Comparison of ENCODE assay signal across 14 mouse cellular contexts in the genomic region with DNA sequence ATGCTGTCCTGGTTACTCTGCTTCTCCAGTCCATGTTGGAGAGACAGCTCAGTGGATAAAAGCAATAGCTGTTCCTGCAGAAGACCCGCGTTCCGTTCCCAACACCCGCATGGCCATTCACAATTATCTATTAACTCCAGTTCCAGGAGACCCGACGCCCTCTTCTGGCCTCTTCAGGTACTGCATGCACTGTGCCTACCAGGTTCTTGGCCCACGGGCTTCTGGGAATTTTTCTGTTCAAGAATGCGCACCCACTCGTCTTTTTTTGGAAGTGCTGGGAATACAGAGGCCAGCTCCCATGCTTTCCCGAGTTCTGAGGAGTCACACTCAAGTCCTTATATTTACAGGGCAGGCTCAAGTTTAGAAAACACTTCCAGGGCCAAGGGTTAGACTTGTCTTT.
DNase-seq lines count a peak whose midpoint lies in the region; ATAC-seq and TF ChIP-seq lines count a peak whose summit lies in the region.
"Had no signal": no experiment of that assay in that cellular context is flagged by ENCODE, and none has a peak within 500 bp of the region (broad histone marks: within the 10 kb centered on the region; RNA-seq: fewer than 3 reads in every experiment).

No protein-coding gene starts in this region.

- H3K27me3 ChIP-seq in heart, adult 2 months (ENCODE audit: control insufficient read depth, insufficient read depth, low read length): peaks cover 4% of the 10 kb centered on the region; the same call in 1 of the 2 replicates
- peaks cover 26% of the 10 kb centered on the region for H3K27me3 ChIP-seq in midbrain, postnatal 0 days (ENCODE audit: insufficient read depth, low read length)
- H3K27me3 ChIP-seq in midbrain, embryonic 14.5 days (ENCODE audit: control insufficient read depth, insufficient read depth, low read length): peaks cover 29% of the 10 kb centered on the region

- no peak for TF ChIP-seq EP300 in heart, adult 2 months (IDR thresholded peaks at IDR 0.05; ENCODE audit: insufficient read depth, low read depth, low read length)

- no peak for DNase-seq in heart, adult 2 months
- no peak for DNase-seq in heart, adult 9 months (ENCODE audit: low spot score in 2 of 2)
- no peak for DNase-seq in midbrain, postnatal 0 days (ENCODE audit: low spot score)
- DNase-seq in midbrain, embryonic 14.5 days: no peak
- DNase-seq in lung, adult 2 months: no peak
- DNase-seq in testis, postnatal 14 days (ENCODE audit: low spot score): peak; percentile 62
- no peak for DNase-seq in kidney, postnatal 14 days
- no peak for DNase-seq in cerebellum, postnatal 4 days (ENCODE audit: low spot score in 2 of 2)
- DNase-seq: adrenal gland, postnatal 36 days; cerebellum, adult 11 months; left cerebral cortex, postnatal 4 days had no signal

- H3K4me3 ChIP-seq in heart, adult 2 months: no peak overlapping the region
- H3K4me3 ChIP-seq in midbrain, postnatal 0 days (ENCODE audit: low read depth, low read length): no peak overlapping the region
- no peak overlapping the region for H3K4me3 ChIP-seq in midbrain, embryonic 14.5 days (replicated peaks; ENCODE audit: low read depth, low read length)
- no peak overlapping the region for H3K4me3 ChIP-seq in lung, adult 2 months (replicated peaks; ENCODE audit: extremely low read depth, low read depth, low read length)
- H3K4me3 ChIP-seq: heart, embryonic 13.5 days had no signal

- H3K9me3 ChIP-seq in midbrain, postnatal 0 days (ENCODE audit: low read length): no peaks in the 10 kb centered on the region
- H3K9me3 ChIP-seq in midbrain, embryonic 14.5 days (ENCODE audit: control insufficient read depth, low read length): no peaks in the 10 kb centered on the region
- H3K9me3 ChIP-seq: heart, embryonic 13.5 days had no signal

- ATAC-seq in midbrain, postnatal 0 days (ENCODE audit: low FRiP score): no peak
- no peak for ATAC-seq in midbrain, embryonic 14.5 days (ENCODE audit: low FRiP score, low TSS enrichment)
- ATAC-seq: Patski had no signal

- TF ChIP-seq CTCF in heart, adult 2 months (IDR thresholded peaks at IDR 0.05): peak; percentile 49
- TF ChIP-seq CTCF in midbrain, postnatal 0 days (IDR thresholded peaks at IDR 0.05): peak; percentile 60
- TF ChIP-seq CTCF in lung, adult 2 months (IDR thresholded peaks at IDR 0.05; ENCODE audit: insufficient read depth, low read length): peak; percentile 32; the same call in 1 of the 2 replicates

- H3K4me2 ChIP-seq in midbrain, postnatal 0 days (ENCODE audit: low read depth, low read length, poor library complexity, severe bottlenecking): no peak overlapping the region
- no peak overlapping the region for H3K4me2 ChIP-seq in midbrain, embryonic 14.5 days (ENCODE audit: low read length)
- H3K4me2 ChIP-seq: heart, embryonic 13.5 days had no signal

- intact Hi-C loops in heart, adult 2 months (cut with DNase I): no loop called here

- no peaks in the 10 kb centered on the region for H3K36me3 ChIP-seq in heart, adult 2 months (ENCODE audit: control insufficient read depth, insufficient read depth, low read length)
- no peaks in the 10 kb centered on the region for H3K36me3 ChIP-seq in midbrain, postnatal 0 days (ENCODE audit: insufficient read depth, low read length)
- no peaks in the 10 kb centered on the region for H3K36me3 ChIP-seq in midbrain, embryonic 14.5 days (ENCODE audit: control insufficient read depth, insufficient read depth, low read length)
- H3K36me3 ChIP-seq: heart, embryonic 13.5 days had no signal

- H3K27ac ChIP-seq in heart, adult 2 months: no peak overlapping the region
- H3K27ac ChIP-seq in midbrain, postnatal 0 days (ENCODE audit: low read depth, low read length): no peak overlapping the region
- H3K27ac ChIP-seq in midbrain, embryonic 14.5 days (replicated peaks; ENCODE audit: low read depth, low read length): no peak overlapping the region
- H3K27ac ChIP-seq: heart, embryonic 13.5 days; macrophage had no signal

- no peak for TF ChIP-seq POLR2A in heart, adult 2 months (IDR thresholded peaks at IDR 0.05; ENCODE audit: insufficient read depth, low read depth, low read length)
- TF ChIP-seq POLR2A in lung, adult 2 months (IDR thresholded peaks at IDR 0.05; ENCODE audit: borderline replicate concordance, extremely low read depth, low read depth, low read length): no peak

- 68% methylated on average over 10 of the region's 10 CpGs for WGBS in heart, adult 2 months
- 73% methylated on average over 10 of the region's 10 CpGs for WGBS in midbrain, postnatal 0 days
- WGBS in midbrain, embryonic 14.5 days: 77% methylated on average over 10 of the region's 10 CpGs
- 62% methylated on average over 10 of the region's 10 CpGs for WGBS in lung, adult 2 months

- H3K4me1 ChIP-seq in heart, adult 2 months (ENCODE audit: control insufficient read depth, insufficient read depth, low read length): no peaks in the 10 kb centered on the region
- no peaks in the 10 kb centered on the region for H3K4me1 ChIP-seq in midbrain, postnatal 0 days (ENCODE audit: insufficient read depth, low read length)
- no peaks in the 10 kb centered on the region for H3K4me1 ChIP-seq in midbrain, embryonic 14.5 days (ENCODE audit: control insufficient read depth, insufficient read depth, low read length)
- no peaks in the 10 kb centered on the region; the same call in 1 of the 2 replicates for H3K4me1 ChIP-seq in lung, adult 2 months (ENCODE audit: control insufficient read depth, insufficient read depth, low read length)

- no peak overlapping the region for H3K9ac ChIP-seq in heart, adult 2 months (ENCODE audit: low read depth, low read length)
- H3K9ac ChIP-seq in midbrain, postnatal 0 days (replicated peaks; ENCODE audit: low read length, poor library complexity, severe bottlenecking): no peak overlapping the region
- no peak overlapping the region for H3K9ac ChIP-seq in midbrain, embryonic 14.5 days (replicated peaks; ENCODE audit: low read length)
- H3K9ac ChIP-seq: heart, embryonic 13.5 days had no signal

- no peaks in the 10 kb centered on the region for H3K79me2 ChIP-seq in heart, adult 2 months (replicated peaks; ENCODE audit: control insufficient read depth, insufficient read depth, low read length)
